Mouse (Mus musculus) megakaryocyte progenitor cell, adult 5-6 weeks (primary cell): ENCODE measurements around the gene Abca16. TPM values are rescaled to one million over a fixed set of nuclear protein-coding genes. Genes with fewer than 3 reads are reported as not detected.

Experiments used
- ATAC-seq: replicated peaks from 2 replicates; pipeline ENCODE4 v1.8.0; 2016; ENCODE audit warnings: mild to moderate bottlenecking, moderate TSS enrichment, inconsistent platforms; ENCODE audit not compliant: poor library complexity
- total RNA-seq, 2 experiments: library from RNA; stranded (forward) in 1 of 2; stranded (reverse) in 1 of 2; fragments of 157-497, 149-512 nt in 1 of 2; fragments of 200-1000 nt in 1 of 2; gene quantifications; 2 replicates each; pipeline versions ENCODE4 v1.2.3 to v1.2.4; 2015 to 2017

The Abca16 gene
- total RNA-seq (2015) (not detected in 2 replicates), total RNA-seq (2017) (not detected in 2 replicates)

DNA sequence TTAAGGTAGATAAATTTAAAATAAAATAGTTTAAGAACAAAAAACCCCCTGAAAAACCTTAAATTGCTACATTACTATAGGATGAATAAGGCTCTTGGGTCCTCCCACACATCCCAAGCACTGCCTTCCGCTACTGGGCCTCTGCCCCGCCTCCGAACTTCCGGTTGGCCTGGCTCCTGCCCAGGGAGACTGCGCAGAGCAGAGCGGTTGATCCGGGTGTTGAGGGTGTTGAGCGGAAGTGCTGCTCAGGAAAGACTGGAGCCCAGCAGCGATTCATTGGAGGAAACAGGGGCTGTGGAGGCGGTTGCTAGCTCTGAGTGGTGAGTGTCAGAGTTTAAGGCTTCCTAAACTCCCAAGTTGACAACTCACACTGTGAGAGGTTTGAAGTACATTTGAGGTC, at the start of gene Abca16:
TSS of gene Abca16 (plus strand) at position 201 of the 400 bp plus-strand sequence.
- ATAC-seq, result no peak

DNA sequence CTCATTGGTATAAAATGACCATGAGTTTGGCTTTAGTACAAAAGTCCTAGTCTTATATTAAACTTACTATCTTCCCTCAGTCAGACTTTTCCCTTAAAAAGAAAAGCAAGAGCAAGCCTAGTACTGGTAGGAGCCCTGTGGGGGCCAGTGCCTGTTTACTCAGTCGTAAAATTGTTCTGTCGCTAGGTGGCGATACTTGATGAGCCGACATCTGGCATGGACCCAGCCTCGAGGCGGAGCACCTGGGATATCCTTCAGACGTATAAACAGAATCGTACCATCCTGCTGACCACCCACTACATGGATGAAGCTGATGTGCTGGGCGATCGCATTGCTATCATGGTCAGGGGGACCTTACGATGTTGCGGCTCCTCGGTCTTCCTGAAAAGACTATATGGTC, 48.3 kb upstream of the Abca16 start:
- peak; percentile 57 for ATAC-seq

DNA sequence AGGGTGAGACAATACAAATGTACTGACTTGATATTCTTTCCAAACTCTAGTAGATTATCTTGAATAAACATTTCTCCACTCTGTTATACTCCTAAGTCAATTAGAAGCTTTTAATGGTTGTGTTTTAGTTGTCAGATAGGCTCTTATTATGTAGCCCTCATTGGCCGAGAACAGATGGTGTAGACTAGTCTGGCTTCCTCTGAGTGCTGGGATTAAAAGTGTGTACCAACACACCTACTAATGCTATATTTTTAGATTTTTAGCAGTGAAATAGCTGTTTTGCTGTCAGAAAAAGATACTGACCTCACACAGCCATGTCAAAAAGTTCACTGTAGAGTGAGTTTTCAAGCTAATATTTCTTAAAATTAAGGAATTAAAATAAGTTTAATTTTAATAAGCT, 2.9 kb downstream of the Abca16 start:
- ATAC-seq, result no peak

DNA sequence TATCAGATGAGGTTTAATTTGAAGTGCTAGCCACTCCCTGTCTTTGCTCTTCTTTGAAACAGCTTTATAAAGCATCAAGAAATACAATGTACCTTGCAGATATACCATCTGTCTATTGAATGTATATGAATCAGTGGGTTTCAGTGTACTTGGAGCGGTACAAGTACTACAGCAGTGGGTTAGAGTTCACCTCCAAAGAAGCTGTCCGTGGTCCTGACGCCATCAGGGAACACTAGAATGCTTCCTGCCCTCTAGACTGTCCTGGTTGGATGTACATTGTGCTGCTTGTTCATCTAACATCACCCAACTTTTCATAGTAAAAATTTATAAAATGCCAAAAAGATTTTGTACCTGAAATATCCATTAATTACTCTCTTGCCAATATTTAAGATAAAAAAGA, 17.2 kb downstream of the Abca16 start:
- no peak for ATAC-seq

DNA sequence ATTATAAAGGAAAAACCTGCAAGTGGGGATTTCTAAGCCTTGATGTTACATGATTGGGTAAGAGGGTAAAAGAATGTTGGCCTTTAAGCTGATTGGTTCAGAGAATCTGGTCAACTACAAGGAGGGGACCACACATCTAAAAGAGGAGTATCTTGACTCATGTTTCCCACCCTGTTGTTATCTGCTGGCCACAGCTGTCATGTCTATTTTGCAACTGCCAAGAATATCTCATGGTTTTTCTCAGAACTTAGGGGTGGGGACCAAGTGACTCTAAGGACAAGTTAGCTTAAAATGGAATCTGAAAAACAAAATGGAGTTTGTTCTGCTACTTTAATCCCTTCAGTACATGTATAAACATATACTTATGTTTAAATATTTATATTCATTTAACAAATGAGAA, 22.0 kb downstream of the Abca16 start:
- ATAC-seq, result peak; percentile 58

DNA sequence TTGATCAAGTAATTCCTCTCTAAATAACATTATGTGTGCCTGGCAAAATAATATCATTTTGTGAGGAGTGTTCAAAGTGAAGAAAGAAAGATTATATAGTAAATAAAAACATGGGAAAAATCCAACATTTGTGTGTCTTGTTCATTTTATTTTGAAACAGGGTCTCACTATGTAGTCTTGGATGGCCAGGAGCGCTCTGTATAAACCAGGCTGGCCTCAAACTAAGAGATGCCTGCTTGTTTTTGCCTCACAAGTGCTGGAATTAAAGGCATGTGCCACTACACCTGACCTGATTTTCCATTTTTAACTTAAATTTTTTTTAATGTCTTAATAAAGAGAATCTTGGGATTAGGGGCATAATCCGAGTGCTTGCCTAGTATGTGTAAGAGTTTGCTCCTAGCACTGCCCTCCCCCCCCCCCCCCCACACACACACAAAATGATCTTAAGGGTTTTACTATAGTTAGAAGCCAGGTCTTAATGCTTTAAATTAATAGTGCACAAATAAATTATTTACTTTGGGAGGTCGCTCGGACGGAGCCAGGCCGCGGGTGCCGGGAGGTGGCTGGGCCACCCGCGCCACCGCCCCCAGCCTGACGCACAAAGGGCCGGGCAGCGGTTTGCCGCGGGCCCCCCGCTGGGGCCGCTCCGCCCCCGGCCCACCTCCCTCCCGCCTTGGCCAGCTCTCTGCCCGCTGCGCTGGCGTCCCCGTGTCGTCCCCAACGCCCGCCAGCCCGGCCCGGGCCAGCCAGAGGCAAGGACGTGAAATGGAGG, 94.6 kb downstream of the Abca16 start:
- no peak for ATAC-seq

DNA sequence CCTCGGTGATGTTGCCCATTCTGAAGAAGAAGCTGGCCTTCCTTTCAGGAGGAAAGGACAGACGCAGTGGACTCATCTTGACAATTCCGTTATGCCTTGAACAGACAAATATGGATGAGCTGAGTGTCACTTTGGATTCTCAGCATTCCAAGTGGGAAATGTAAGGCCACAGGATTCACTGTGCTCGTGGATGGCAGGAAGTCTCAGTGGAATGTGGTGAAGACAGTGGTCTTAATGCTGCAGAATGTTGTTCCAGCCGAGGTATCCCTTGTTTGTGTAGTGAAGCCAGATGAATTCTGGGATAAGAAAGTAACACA, 95.2 kb downstream of the Abca16 start:
- no peak for ATAC-seq

DNA sequence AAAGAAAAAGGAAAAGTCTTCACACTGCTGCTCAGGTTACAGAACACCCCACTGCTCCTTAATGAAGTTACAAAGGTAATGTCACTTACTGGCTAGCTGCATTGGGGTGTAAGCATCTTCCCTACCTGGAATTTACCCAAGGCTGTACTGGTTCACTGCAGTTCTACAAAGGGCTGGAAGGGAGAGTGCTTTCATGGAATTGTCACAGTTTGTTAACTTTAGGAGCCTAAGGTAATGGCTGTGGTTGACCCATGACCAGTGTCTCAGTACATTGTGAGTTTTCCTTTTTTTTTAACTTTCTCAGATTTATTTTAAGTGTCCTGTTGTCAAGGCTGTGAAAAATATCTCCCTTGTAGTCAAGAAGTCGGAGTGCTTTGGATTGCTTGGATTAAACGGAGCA, 125.4 kb downstream of the Abca16 start:
- ATAC-seq, result no peak

DNA sequence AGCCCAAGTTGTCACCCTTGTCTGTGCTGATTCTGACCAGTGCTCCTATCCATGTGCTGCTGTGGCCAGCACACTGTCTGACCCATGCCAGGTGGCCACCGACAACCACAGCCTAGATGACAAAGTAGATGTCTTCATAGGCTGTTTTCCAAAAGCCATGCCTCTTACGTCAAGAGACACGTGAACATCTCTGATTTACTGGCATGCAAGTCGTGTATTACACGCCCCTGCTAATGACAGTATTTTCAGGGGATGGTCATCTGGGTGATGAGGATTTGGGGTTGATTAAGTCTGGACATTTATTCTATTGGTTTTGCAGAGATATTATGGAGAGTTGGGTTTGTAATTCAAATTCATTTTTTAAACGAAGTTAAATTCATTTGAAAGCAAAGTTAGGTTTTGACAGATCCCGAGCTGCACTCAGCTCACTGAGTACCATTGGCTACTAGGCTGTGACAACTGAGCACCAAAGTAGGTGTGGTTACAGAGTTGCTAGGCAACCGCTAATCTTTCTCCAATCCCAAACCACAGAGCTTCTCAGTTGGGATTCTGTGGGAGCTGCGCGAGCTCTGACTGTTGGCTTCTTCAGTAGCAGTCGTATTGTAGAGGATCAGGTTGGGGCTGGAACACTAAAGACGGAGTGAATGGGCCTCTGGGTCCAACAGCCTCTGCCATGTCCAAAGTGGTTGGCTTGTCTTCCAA, 143.2 kb downstream of the Abca16 start:
- ATAC-seq, result no peak

DNA sequence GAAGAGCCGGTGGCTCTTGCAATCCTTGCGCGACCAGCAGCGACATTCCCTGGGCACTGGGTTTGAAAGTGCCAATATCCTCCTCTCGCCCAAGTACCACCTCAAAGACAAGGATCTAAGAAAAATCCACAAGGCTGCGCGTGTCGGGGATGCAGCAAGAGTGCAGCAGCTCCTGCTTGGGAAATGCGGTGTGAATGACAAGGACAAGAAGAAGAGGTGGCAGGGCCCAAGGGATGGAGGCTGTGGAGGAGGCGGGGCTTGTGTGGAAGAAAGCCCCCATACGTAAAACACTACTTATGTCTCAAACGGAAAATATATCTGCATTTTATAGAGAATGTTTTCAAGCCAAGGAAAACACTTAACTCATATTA, 143.7 kb downstream of the Abca16 start:
- no peak for ATAC-seq

DNA sequence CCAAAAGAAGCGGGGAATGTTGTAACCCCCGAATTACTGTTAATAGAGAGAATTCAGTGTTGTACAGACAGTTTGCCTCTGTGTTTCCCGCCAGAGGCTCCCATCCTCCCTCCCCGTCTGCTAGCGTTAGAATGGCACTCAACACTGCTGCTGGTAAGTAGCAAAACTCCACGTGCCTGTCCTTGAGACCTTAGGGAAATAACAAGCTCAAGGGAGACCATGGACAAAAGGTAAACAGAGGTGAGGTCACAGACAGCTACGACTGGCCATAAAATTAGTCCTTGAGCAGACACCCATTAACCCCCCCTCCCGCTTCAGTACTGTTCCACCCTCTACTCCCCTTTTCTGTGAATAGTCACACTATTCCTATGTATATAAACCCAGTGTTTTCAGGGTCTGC, 157.9 kb downstream of the Abca16 start:
- no peak for ATAC-seq

DNA sequence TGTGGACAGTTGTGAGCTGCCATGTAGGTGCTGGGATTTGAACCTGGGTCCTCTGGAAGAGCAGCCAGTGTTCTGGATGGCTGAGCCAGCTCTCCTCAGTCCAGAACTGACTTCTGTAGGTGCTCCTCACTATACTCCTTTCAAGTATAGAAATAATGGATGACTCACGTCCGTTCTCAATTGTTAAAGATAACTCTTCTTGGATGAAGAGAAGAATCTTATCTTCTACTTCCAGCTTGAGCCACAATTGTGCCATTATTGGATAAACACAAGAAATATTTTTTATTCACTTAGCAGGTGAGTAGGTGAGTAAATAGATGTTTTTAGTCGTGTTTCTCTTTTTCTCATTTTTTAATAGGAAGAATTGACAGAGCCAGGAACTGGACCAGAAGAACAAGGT, 167.1 kb downstream of the Abca16 start:
- no peak for ATAC-seq

Other genes with a start within 250 kb of the Abca16 start
- gene Anks4b, start 235.8 kb upstream of the Abca16 start, total RNA-seq (2015), result not detected in 2 replicates
- gene Anks4b, start 235.8 kb upstream of the Abca16 start, total RNA-seq (2017), result not detected in 2 replicates
- not detected in 2 replicates for gene Crym, start 207.5 kb upstream of the Abca16 start, total RNA-seq (2015)
- not detected in 2 replicates for gene Crym, start 207.5 kb upstream of the Abca16 start, total RNA-seq (2017)
- gene Abca14, start 205.7 kb upstream of the Abca16 start, total RNA-seq (2015), result not detected in 2 replicates
- not detected in 2 replicates for gene Abca14, start 205.7 kb upstream of the Abca16 start, total RNA-seq (2017)
- gene Abca15, start 81.0 kb upstream of the Abca16 start, total RNA-seq (2015), result not detected in 2 replicates
- gene Abca15, start 81.0 kb upstream of the Abca16 start, total RNA-seq (2017), result not detected in 2 replicates
- 250 and 261 TPM in 2 replicates for gene Uqcrc2, start 225.5 kb downstream of the Abca16 start, total RNA-seq (2015)
- 165 and 178 TPM in 2 replicates for gene Uqcrc2, start 225.5 kb downstream of the Abca16 start, total RNA-seq (2017)